Comparison of ENCODE assay signal across 8 mouse cellular contexts in genomic region chr6:86668580-86669239, GRCm38 (mm10). TPM values are rescaled to one million over a fixed set of nuclear protein-coding genes. Genes with fewer than 3 reads are reported as not detected.
DNase-seq lines count a peak whose midpoint lies in the region; ATAC-seq lines count a peak whose summit lies in the region.

TSS of gene Mxd1 (minus strand) at chr6:86669161.

- peak within 1 kb of the TSS; percentile 76 for H3K9ac ChIP-seq in neural tube, embryonic 11.5 days (ENCODE audit: low read length)
- H3K9ac ChIP-seq in forebrain, embryonic 14.5 days (ENCODE audit: low read length) = peak within 1 kb of the TSS; percentile 87
- peak within 1 kb of the TSS; percentile 92 for H3K9ac ChIP-seq in midbrain, embryonic 15.5 days

- no peaks in the 10 kb centered on the region for H3K9me3 ChIP-seq in neural tube, embryonic 11.5 days (ENCODE audit: control insufficient read depth, low read length)
- H3K9me3 ChIP-seq in forebrain, embryonic 14.5 days (replicated peaks; ENCODE audit: control insufficient read depth, low read length) = no peaks in the 10 kb centered on the region
- no peaks in the 10 kb centered on the region for H3K9me3 ChIP-seq in midbrain, embryonic 15.5 days

- H3K4me3 ChIP-seq in neural tube, embryonic 11.5 days (ENCODE audit: low read depth, low read length) = peak within 1 kb of the TSS; percentile 92
- peak within 1 kb of the TSS; percentile 96 for H3K4me3 ChIP-seq in forebrain, embryonic 14.5 days (ENCODE audit: low read depth, low read length)
- H3K4me3 ChIP-seq in midbrain, embryonic 15.5 days = peak within 1 kb of the TSS; percentile 94

- no peak for DNase-seq in adrenal gland, postnatal 4 days (ENCODE audit: low spot score in 2 of 2)
- DNase-seq in adrenal gland, adult (ENCODE audit: inconsistent age in 2 of 2, low spot score in 1 of 2) = no peak
- DNase-seq in neural tube, embryonic 11.5 days (ENCODE audit: low spot score) = peak; percentile 14
- no peak for DNase-seq in neural tube, embryonic 10.5 days (ENCODE audit: extremely low spot score, low spot score)
- peak; percentile 12 for DNase-seq in forebrain, embryonic 14.5 days (ENCODE audit: low spot score)
- DNase-seq in left cerebral cortex, postnatal 10 days (ENCODE audit: extremely low spot score in 1 of 2, low spot score in 2 of 2) = peak in 1 of 2 experiments; percentile 53
- DNase-seq in retina, postnatal 1 day = no peak

- WGBS in neural tube, embryonic 11.5 days = under 1% methylated on average over 54 of the region's 76 CpGs
- WGBS in forebrain, embryonic 14.5 days = 2% methylated on average over 60 of the region's 76 CpGs
- under 1% methylated on average over 50 of the region's 76 CpGs for WGBS in midbrain, embryonic 15.5 days

- H3K4me1 ChIP-seq in neural tube, embryonic 11.5 days (ENCODE audit: control insufficient read depth, insufficient read depth, low read length) = peaks cover 11% of the 10 kb centered on the region
- peaks cover 11% of the 10 kb centered on the region; the same call in 1 of the 2 replicates for H3K4me1 ChIP-seq in forebrain, embryonic 14.5 days (ENCODE audit: control insufficient read depth, insufficient read depth, low read length)
- peaks cover 24% of the 10 kb centered on the region for H3K4me1 ChIP-seq in midbrain, embryonic 15.5 days

- intact Hi-C loops in left cerebral cortex, postnatal 10 days (cut with DNase I) = no loop called here

- H3K36me3 ChIP-seq in neural tube, embryonic 11.5 days (ENCODE audit: control insufficient read depth, insufficient read depth, low read length) = 0 out of 2 replicates have a peak, but pooled peaks cover 3% of the 10 kb centered on the region
- peaks cover 27% of the 10 kb centered on the region for H3K36me3 ChIP-seq in forebrain, embryonic 14.5 days (ENCODE audit: control insufficient read depth, insufficient read depth, low read length)
- peaks cover 19% of the 10 kb centered on the region; the same call in 1 of the 2 replicates for H3K36me3 ChIP-seq in midbrain, embryonic 15.5 days (replicated peaks)

- H3K4me2 ChIP-seq in neural tube, embryonic 11.5 days (ENCODE audit: low read depth) = peak within 1 kb of the TSS; percentile 91
- H3K4me2 ChIP-seq in forebrain, embryonic 14.5 days (ENCODE audit: low read length) = peak within 1 kb of the TSS; percentile 89
- peak within 1 kb of the TSS; percentile 88 for H3K4me2 ChIP-seq in midbrain, embryonic 15.5 days

- H3K27me3 ChIP-seq in neural tube, embryonic 11.5 days (ENCODE audit: control insufficient read depth, insufficient read depth, low read length) = no peaks in the 10 kb centered on the region
- no peaks in the 10 kb centered on the region for H3K27me3 ChIP-seq in forebrain, embryonic 14.5 days (replicated peaks; ENCODE audit: control insufficient read depth, insufficient read depth, low read length)
- no peaks in the 10 kb centered on the region for H3K27me3 ChIP-seq in midbrain, embryonic 15.5 days (replicated peaks)

- ATAC-seq in neural tube, embryonic 11.5 days (ENCODE audit: insufficient read depth, low FRiP score, low TSS enrichment) = no peak; the same call in 1 of the 2 replicates
- ATAC-seq in forebrain, embryonic 14.5 days = peak; percentile 96; the same call in 1 of the 2 replicates
- no peak; the same call in 1 of the 2 replicates for ATAC-seq in midbrain, embryonic 15.5 days (replicated peaks)

- peak within 1 kb of the TSS; percentile 34; the same call in 1 of the 2 replicates for H3K27ac ChIP-seq in neural tube, embryonic 11.5 days (ENCODE audit: low read depth, low read length)
- H3K27ac ChIP-seq in forebrain, embryonic 14.5 days (ENCODE audit: low read depth, low read length) = peak within 1 kb of the TSS; percentile 60
- H3K27ac ChIP-seq in midbrain, embryonic 15.5 days = peak within 1 kb of the TSS; percentile 68

RNA-seq across cellular contexts. Expression of gene Mxd1, which starts in this region (rescaled TPM):
- 10 to 100 TPM; 12.8 to 14.2 TPM for total RNA-seq in adrenal gland, postnatal 4 days (2021)
- polyA plus RNA-seq in neural tube, embryonic 11.5 days (2014; fragmentation: Nextera tagmentation; extraction: Ambion mirVana) = 21.2 and 24.8 TPM in 2 replicates
- polyA plus RNA-seq in forebrain, embryonic 14.5 days (2014; fragmentation: Nextera tagmentation; extraction: Ambion mirVana) = 15.3 and 16.4 TPM in 2 replicates
- 10 to 100 TPM; 14.7 to 18.7 TPM for total RNA-seq in left cerebral cortex, postnatal 10 days (2021)
- 23.9 and 24.5 TPM in 2 replicates for polyA plus RNA-seq in midbrain, embryonic 15.5 days (2015; fragmentation: Nextera tagmentation; extraction: Ambion mirVana)

Comparison
In these comparisons a context has a peak if more than half of its experiments do, and no peak if none do; other contexts are left out.
1. DNase-seq: peak in neural tube, embryonic 11.5 days (single experiment) and forebrain, embryonic 14.5 days (single experiment); none in adrenal gland, postnatal 4 days (0 of 2), adrenal gland, adult (0 of 2), neural tube, embryonic 10.5 days (single experiment) and retina, postnatal 1 day (single experiment).
2. Peak in every context shown above with its lines, with median percentiles within 50 percentile points of each other: H3K27ac ChIP-seq, H3K4me2 ChIP-seq, H3K4me3 ChIP-seq and H3K9ac ChIP-seq.